Mouse (Mus musculus): ENCODE measurements around the gene Rbks.

Rbks gene

GRCm38 (mm10) chr5:31583261-31583660 is 114.2 kb downstream of the Rbks start:
- DNase-seq (ENCODE audit: low spot score in 2 of 2): no peak

- no peak for DNase-seq (ENCODE audit: low spot score in 2 of 2)
Observed at GRCm38 (mm10) chr5:31581932-31582331, 115.5 kb downstream of the Rbks start.

GRCm38 (mm10) chr5:31581263-31581662 is 116.2 kb downstream of the Rbks start:
- DNase-seq (ENCODE audit: low spot score in 2 of 2): no peak

- DNase-seq (ENCODE audit: low spot score in 2 of 2): no peak
Observed at GRCm38 (mm10) chr5:31576539-31576975, 120.9 kb downstream of the Rbks start.
